Mouse (Mus musculus): ENCODE measurements around the gene Clip2. TPM values are rescaled to one million over a fixed set of nuclear protein-coding genes. Genes with fewer than 3 reads are reported as not detected.
A peak's percentile ranks its signal among the peaks of the same experiment; 100 is the strongest.

The Clip2 gene
- polyA plus RNA-seq, 1 experiment from 2014 or later = 1.0 TPM

GRCm38 (mm10) chr5:134470538-134471169 is 81.6 kb downstream of the Clip2 start:
- ATAC-seq (ENCODE audit: low FRiP score, low TSS enrichment) = no peak
- Histone ChIP-seq H3K9me3 (ENCODE audit: control insufficient read depth, low read length) (no peaks in the 10 kb centered on the region), H3K4me3 (ENCODE audit: low read depth, low read length) (no peak overlapping the region), H3K4me2 (replicated peaks; ENCODE audit: low read depth) (no peak overlapping the region), H3K27me3 (ENCODE audit: control insufficient read depth, insufficient read depth, low read length) (no peaks in the 10 kb centered on the region), H3K9ac (ENCODE audit: low read length) (no peak overlapping the region), H3K27ac (replicated peaks) (no peak overlapping the region), H3K36me3 (ENCODE audit: control insufficient read depth, insufficient read depth, low read length) (no peaks in the 10 kb centered on the region), H3K4me1 (replicated peaks; ENCODE audit: control insufficient read depth, insufficient read depth) (no peaks in the 10 kb centered on the region)
- WGBS = 83% methylated on average over 8 of the region's 8 CpGs
- DNase-seq (ENCODE audit: low spot score) = no peak
- TF ChIP-seq EP300 (optimal IDR thresholded peaks at IDR 0.05) (no peak), CTCF (IDR thresholded peaks at IDR 0.05; ENCODE audit: low read depth) (no peak)

GRCm38 (mm10) chr5:134469559-134470150 is 82.6 kb downstream of the Clip2 start:
- ATAC-seq (ENCODE audit: low FRiP score, low TSS enrichment) (no peak), DNase-seq (ENCODE audit: low spot score) (no peak)
- Histone ChIP-seq H3K4me1 (replicated peaks; ENCODE audit: control insufficient read depth, insufficient read depth) (no peaks in the 10 kb centered on the region), H3K4me3 (ENCODE audit: low read depth, low read length) (no peak overlapping the region), H3K27me3 (ENCODE audit: control insufficient read depth, insufficient read depth, low read length) (no peaks in the 10 kb centered on the region), H3K9me3 (ENCODE audit: control insufficient read depth, low read length) (no peaks in the 10 kb centered on the region), H3K4me2 (replicated peaks; ENCODE audit: low read depth) (no peak overlapping the region), H3K36me3 (ENCODE audit: control insufficient read depth, insufficient read depth, low read length) (no peaks in the 10 kb centered on the region), H3K9ac (ENCODE audit: low read length) (no peak overlapping the region), H3K27ac (replicated peaks) (no peak overlapping the region)
- TF ChIP-seq CTCF (IDR thresholded peaks at IDR 0.05; ENCODE audit: low read depth) (no peak), EP300 (optimal IDR thresholded peaks at IDR 0.05) (no peak)
- 85% methylated on average over 7 of the region's 7 CpGs for WGBS

- Histone ChIP-seq H3K27me3 (ENCODE audit: control insufficient read depth, insufficient read depth, low read length) (no peaks in the 10 kb centered on the region), H3K4me2 (replicated peaks; ENCODE audit: low read depth) (no peak overlapping the region), H3K4me1 (replicated peaks; ENCODE audit: control insufficient read depth, insufficient read depth) (no peaks in the 10 kb centered on the region), H3K9me3 (ENCODE audit: control insufficient read depth, low read length) (no peaks in the 10 kb centered on the region), H3K9ac (ENCODE audit: low read length) (no peak overlapping the region; the same call in 1 of the 2 replicates), H3K27ac (replicated peaks) (no peak overlapping the region), H3K36me3 (ENCODE audit: control insufficient read depth, insufficient read depth, low read length) (no peaks in the 10 kb centered on the region), H3K4me3 (ENCODE audit: low read depth, low read length) (no peak overlapping the region)
- WGBS = 58% methylated on average over 10 of the region's 10 CpGs
- DNase-seq (ENCODE audit: low spot score) (no peak), ATAC-seq (ENCODE audit: low FRiP score, low TSS enrichment) (no peak)
- TF ChIP-seq CTCF (IDR thresholded peaks at IDR 0.05; ENCODE audit: low read depth) (no peak), EP300 (optimal IDR thresholded peaks at IDR 0.05) (no peak)
Measured at GRCm38 (mm10) chr5:134468158-134468765, 84.0 kb downstream of the Clip2 start.

- H3K27ac ChIP-seq (replicated peaks) = no peak overlapping the region
- DNase-seq (ENCODE audit: low spot score) (no peak), ATAC-seq (ENCODE audit: low FRiP score, low TSS enrichment) (no peak)
- no peak overlapping the region for H3K4me2 ChIP-seq (replicated peaks; ENCODE audit: low read depth)
- no peaks in the 10 kb centered on the region for H3K9me3 ChIP-seq (ENCODE audit: control insufficient read depth, low read length)
- H3K4me3 ChIP-seq (ENCODE audit: low read depth, low read length) = no peak overlapping the region
- H3K4me1 ChIP-seq (replicated peaks; ENCODE audit: control insufficient read depth, insufficient read depth) = no peaks in the 10 kb centered on the region
- H3K9ac ChIP-seq (ENCODE audit: low read length) = no peak overlapping the region
- no peaks in the 10 kb centered on the region for H3K36me3 ChIP-seq (ENCODE audit: control insufficient read depth, insufficient read depth, low read length)
- WGBS = 64% methylated on average over 8 of the region's 8 CpGs
- no peaks in the 10 kb centered on the region for H3K27me3 ChIP-seq (ENCODE audit: control insufficient read depth, insufficient read depth, low read length)
- TF ChIP-seq CTCF (IDR thresholded peaks at IDR 0.05; ENCODE audit: low read depth) = no peak
- no peak for TF ChIP-seq EP300 (optimal IDR thresholded peaks at IDR 0.05)
Measured at GRCm38 (mm10) chr5:134467030-134467549, 85.1 kb downstream of the Clip2 start.

GRCm38 (mm10) chr5:134466296-134467029 is 85.8 kb downstream of the Clip2 start:
- H3K9ac ChIP-seq (ENCODE audit: low read length) = 0 out of 2 replicates have a peak overlapping the region, but pooled peaks have one; percentile 18

More at GRCm38 (mm10) chr5:134466296-134467029, 85.8 kb downstream of the Clip2 start:
- H3K4me2 ChIP-seq (replicated peaks; ENCODE audit: low read depth) = no peak overlapping the region
- H3K9me3 ChIP-seq (ENCODE audit: control insufficient read depth, low read length) = no peaks in the 10 kb centered on the region
- no peaks in the 10 kb centered on the region for H3K4me1 ChIP-seq (replicated peaks; ENCODE audit: control insufficient read depth, insufficient read depth)
- ATAC-seq (ENCODE audit: low FRiP score, low TSS enrichment) = no peak
- no peak overlapping the region for H3K27ac ChIP-seq (replicated peaks)
- no peaks in the 10 kb centered on the region for H3K27me3 ChIP-seq (ENCODE audit: control insufficient read depth, insufficient read depth, low read length)
- WGBS = 31% methylated on average over 21 of the region's 21 CpGs
- no peak overlapping the region for H3K4me3 ChIP-seq (ENCODE audit: low read depth, low read length)
- H3K36me3 ChIP-seq (ENCODE audit: control insufficient read depth, insufficient read depth, low read length) = no peaks in the 10 kb centered on the region
- no peak for DNase-seq (ENCODE audit: low spot score)
- TF ChIP-seq CTCF (IDR thresholded peaks at IDR 0.05; ENCODE audit: low read depth) = no peak
- no peak for TF ChIP-seq EP300 (optimal IDR thresholded peaks at IDR 0.05)

All from stomach, postnatal 0 days (tissue).